Mouse (Mus musculus) cerebellum, adult (tissue): ENCODE measurements at regions not wholly inside any gene's neighbourhood (a gene's known extent, or its start where the extent isn't known, plus 50 kb on each side); places are given as distances from the start of the nearest gene placed in this dataset.

ENCODE experiments used
- ATAC-seq: cut with Nextera tagmentation; 2 replicates; pipeline ENCODE4 v1.9.2; 2017; ENCODE audit warnings: mild to moderate bottlenecking, moderate library complexity, mixed read lengths; ENCODE audit not compliant: insufficient number of reproducible peaks, low FRiP score, low TSS enrichment

- ATAC-seq, result no peak
Measured at GRCm38 (mm10) chr13:59888038-59889016, 65.4 kb upstream of the Tut7 start.

GRCm38 (mm10) chr13:59887306-59887705 lies 64.4 kb upstream of the Tut7 start:
- no peak for ATAC-seq

- no peak for ATAC-seq
Measured at GRCm38 (mm10) chr13:59886572-59886971, 63.6 kb upstream of the Tut7 start.

GRCm38 (mm10) chr13:59881989-59882784 lies 59.2 kb upstream of the Tut7 start:
- no peak for ATAC-seq

- ATAC-seq, result no peak
Measured at GRCm38 (mm10) chr13:59880055-59880454, 57.1 kb upstream of the Tut7 start.

- ATAC-seq, result no peak
Measured at GRCm38 (mm10) chr13:59875637-59876036, 52.7 kb upstream of the Tut7 start.

- no peak for ATAC-seq
Measured at GRCm38 (mm10) chr13:59874137-59874931, 51.4 kb upstream of the Tut7 start.
